ENCODE assay signal across 8 mouse cellular contexts in genomic region chr12:32954216-32955021, GRCm38 (mm10). TPM values are rescaled to one million over a fixed set of nuclear protein-coding genes. Genes with fewer than 3 reads are reported as not detected.
DNase-seq lines count a peak whose midpoint lies in the region; ATAC-seq and TF ChIP-seq lines count a peak whose summit lies in the region.

No protein-coding gene starts in this region.

- H3K4me2 ChIP-seq in forebrain, postnatal 0 days (ENCODE audit: low read depth), result peak overlapping the region; percentile 77
- peak overlapping the region; percentile 76 for H3K4me2 ChIP-seq in limb, embryonic 11.5 days (ENCODE audit: low read depth, severe bottlenecking)
- peak overlapping the region; percentile 80 for H3K4me2 ChIP-seq in midbrain, embryonic 13.5 days (replicated peaks)

- peak overlapping the region; percentile 65 for H3K4me3 ChIP-seq in forebrain, postnatal 0 days (ENCODE audit: low read depth, low read length)
- H3K4me3 ChIP-seq in limb, embryonic 11.5 days (ENCODE audit: low read depth, low read length), result peak overlapping the region; percentile 77
- peak overlapping the region; percentile 60 for H3K4me3 ChIP-seq in midbrain, embryonic 13.5 days (replicated peaks)

- 0 out of 2 replicates have a peak, but pooled peaks have one; percentile 26 for TF ChIP-seq CTCF in forebrain, postnatal 0 days (IDR thresholded peaks at IDR 0.05; ENCODE audit: low read depth)

- peaks cover 6% of the 10 kb centered on the region for H3K4me1 ChIP-seq in forebrain, postnatal 0 days (ENCODE audit: insufficient read depth)
- H3K4me1 ChIP-seq in limb, embryonic 11.5 days (ENCODE audit: control insufficient read depth, insufficient read depth, low read length), result no peaks in the 10 kb centered on the region
- H3K4me1 ChIP-seq in midbrain, embryonic 13.5 days (replicated peaks), result peaks cover 31% of the 10 kb centered on the region

- ATAC-seq in forebrain, postnatal 0 days, result peak; percentile 68
- ATAC-seq in limb, embryonic 11.5 days (ENCODE audit: insufficient number of reproducible peaks, low FRiP score, low TSS enrichment, low read depth), result peak; percentile 67
- no peak; the same call in 1 of the 2 replicates for ATAC-seq in midbrain, embryonic 13.5 days

- peak overlapping the region; percentile 91 for H3K27ac ChIP-seq in forebrain, postnatal 0 days (ENCODE audit: low read depth, low read length)
- H3K27ac ChIP-seq in limb, embryonic 11.5 days (replicated peaks; ENCODE audit: low read depth, low read length), result peak overlapping the region; percentile 84
- peak overlapping the region; percentile 95 for H3K27ac ChIP-seq in midbrain, embryonic 13.5 days

- peak overlapping the region; percentile 81 for H3K9ac ChIP-seq in forebrain, postnatal 0 days
- peak overlapping the region; percentile 77 for H3K9ac ChIP-seq in limb, embryonic 11.5 days (ENCODE audit: low read length)
- peak overlapping the region; percentile 86 for H3K9ac ChIP-seq in midbrain, embryonic 13.5 days (replicated peaks)

- no peaks in the 10 kb centered on the region for H3K9me3 ChIP-seq in forebrain, postnatal 0 days (ENCODE audit: low read length)
- H3K9me3 ChIP-seq in limb, embryonic 11.5 days (ENCODE audit: control insufficient read depth, low read length), result no peaks in the 10 kb centered on the region
- H3K9me3 ChIP-seq in midbrain, embryonic 13.5 days, result no peaks in the 10 kb centered on the region

- no peaks in the 10 kb centered on the region for H3K27me3 ChIP-seq in forebrain, postnatal 0 days (ENCODE audit: insufficient read depth, low read length)
- no peaks in the 10 kb centered on the region for H3K27me3 ChIP-seq in limb, embryonic 11.5 days (ENCODE audit: control insufficient read depth, insufficient read depth, low read length)
- no peaks in the 10 kb centered on the region for H3K27me3 ChIP-seq in midbrain, embryonic 13.5 days

- 2% methylated on average over 71 of the region's 71 CpGs for WGBS in forebrain, postnatal 0 days
- under 1% methylated on average over 66 of the region's 71 CpGs for WGBS in limb, embryonic 11.5 days
- under 1% methylated on average over 71 of the region's 71 CpGs for WGBS in midbrain, embryonic 13.5 days

- peak; percentile 91 to 97 for DNase-seq in adrenal gland, adult (ENCODE audit: inconsistent age in 2 of 2, low spot score in 1 of 2)
- DNase-seq in adrenal gland, postnatal 14 days, result no peak
- peak; percentile 79 to 81 for DNase-seq in spleen, postnatal 36 days (ENCODE audit: low spot score in 2 of 2)
- no peak for DNase-seq in spleen, postnatal 10 days (ENCODE audit: low spot score in 2 of 2)
- no peak for DNase-seq in forebrain, postnatal 0 days
- no peak for DNase-seq in limb, embryonic 11.5 days (ENCODE audit: low spot score)
- DNase-seq in urinary bladder, postnatal 36 days (ENCODE audit: low spot score in 2 of 2), result no peak

- no peaks in the 10 kb centered on the region for H3K36me3 ChIP-seq in forebrain, postnatal 0 days (ENCODE audit: insufficient read depth)
- H3K36me3 ChIP-seq in limb, embryonic 11.5 days (ENCODE audit: control insufficient read depth, insufficient read depth, low read length), result no peaks in the 10 kb centered on the region
- H3K36me3 ChIP-seq in midbrain, embryonic 13.5 days, result no peaks in the 10 kb centered on the region

RNA-seq across cellular contexts. Expression of gene Sypl, which starts 0.7 kb away (rescaled TPM):
- total RNA-seq in adrenal gland, postnatal 14 days (2021), result 98.7 and 108 TPM in 2 replicates
- 18.5 and 21.3 TPM in 2 replicates for total RNA-seq in forebrain, postnatal 0 days (2014; rRNA removed)
- 35.2 and 40.1 TPM in 2 replicates for polyA plus RNA-seq in forebrain, postnatal 0 days (2015; fragmentation: Nextera tagmentation; extraction: Ambion mirVana)
- polyA plus RNA-seq in limb, embryonic 11.5 days (2014; fragmentation: Nextera tagmentation; extraction: Ambion mirVana), result 62.4 and 63.0 TPM in 2 replicates
- 33.3 and 36.8 TPM in 2 replicates for polyA plus RNA-seq in midbrain, embryonic 13.5 days (2015; fragmentation: Nextera tagmentation; extraction: Ambion mirVana)

Comparison
In these comparisons a context has a peak if more than half of its experiments do, and no peak if none do; other contexts are left out.
1. DNase-seq: peak in adrenal gland, adult (2 of 2) and spleen, postnatal 36 days (2 of 2); none in adrenal gland, postnatal 14 days (single experiment), spleen, postnatal 10 days (0 of 2), forebrain, postnatal 0 days (single experiment), limb, embryonic 11.5 days (single experiment) and urinary bladder, postnatal 36 days (0 of 2).
2. Peak in every context shown above with its lines, with median percentiles within 50 percentile points of each other: H3K27ac ChIP-seq, H3K4me2 ChIP-seq, H3K4me3 ChIP-seq and H3K9ac ChIP-seq.